Mouse (Mus musculus) left cerebral cortex, adult 8-10 months (tissue): ENCODE measurements around the gene Tnfrsf1b. TPM values are rescaled to one million over a fixed set of nuclear protein-coding genes. Genes with fewer than 3 reads are reported as not detected.
"Not testable (repeated sequence)": the region's sequence is repeated elsewhere in the genome, so short reads cannot be mapped to it uniquely, and the experiment has no call there.

Experiments used
- DNase-seq, 2 experiments: peaks; one replicate each; pipeline ENCODE4 v3.0.0; 2022; ENCODE audit warnings: low spot score in 2 of 2
- total RNA-seq, 4 experiments: library from RNA; stranded (reverse); gene quantifications; 2 replicates each; pipeline ENCODE4 v1.2.4; 2022

Gene Tnfrsf1b
- total RNA-seq, 4 experiments from 2014 or later: 2.5 to 4.4 (median 3.9) TPM

- DNase-seq: no peak
These were observed 54.0 kb downstream of the Tnfrsf1b start for GRCm38 (mm10) chr4:145192686-145193085.

DNA sequence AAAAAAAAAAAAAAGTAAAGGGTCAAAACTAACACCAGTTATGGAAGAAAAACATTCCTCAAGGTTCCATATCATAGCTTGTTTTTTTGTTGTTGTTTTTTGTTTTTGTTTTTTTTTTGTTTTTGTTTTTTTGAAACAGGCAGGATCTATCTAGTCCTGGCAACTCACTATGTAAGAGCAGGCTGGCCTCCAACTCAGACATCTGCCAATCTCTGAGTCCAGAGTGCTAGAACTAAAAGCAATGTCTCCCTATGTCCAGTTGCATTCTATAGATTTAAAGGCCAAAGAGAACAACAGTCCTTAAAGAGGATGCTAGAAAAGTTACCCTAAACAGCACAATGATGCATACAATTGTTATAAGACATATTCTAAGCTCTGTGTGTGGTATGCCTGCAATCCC is 58.1 kb downstream of the Tnfrsf1b start:
- no peak for DNase-seq

GRCm38 (mm10) chr4:145187619-145188018 is 59.1 kb downstream of the Tnfrsf1b start:
- DNase-seq: no peak

GRCm38 (mm10) chr4:145178918-145179549 is 67.6 kb downstream of the Tnfrsf1b start:
- DNase-seq: no peak

GRCm38 (mm10) chr4:145165542-145165941 is 81.1 kb downstream of the Tnfrsf1b start:
- not testable (repeated sequence) for DNase-seq

DNA sequence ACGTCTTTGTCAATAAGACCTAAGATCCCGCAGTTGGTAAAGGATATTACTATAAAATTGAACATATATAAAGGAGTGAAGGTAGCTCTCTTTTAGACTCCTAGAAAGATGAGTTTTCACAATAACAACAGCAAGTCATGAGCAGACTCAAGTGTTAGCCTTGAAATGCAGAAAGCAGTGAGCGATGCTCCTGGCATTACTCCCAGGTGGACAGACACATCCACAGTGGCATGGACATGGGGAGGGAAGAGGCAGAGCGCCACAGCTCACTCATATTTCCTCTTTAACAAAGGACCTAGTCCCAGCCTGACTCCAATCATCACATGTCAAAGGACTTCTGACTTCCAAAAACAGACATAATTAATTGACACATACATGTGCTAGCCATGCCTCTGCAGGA is 82.6 kb downstream of the Tnfrsf1b start:
- no peak for DNase-seq

Other genes with a start within 250 kb of the Tnfrsf1b start
- 10 to 100 TPM; 57.5 to 69.7 (median 65.1) TPM for gene Vps13d, start 51.9 kb downstream of the Tnfrsf1b start, total RNA-seq
- gene Tnfrsf8, start 68.3 kb upstream of the Tnfrsf1b start, total RNA-seq: 1 to 10 TPM; 1.2 to 1.7 (median 1.6) TPM